Mouse (Mus musculus): ENCODE results near the gene Pdzrn4.

DNA sequence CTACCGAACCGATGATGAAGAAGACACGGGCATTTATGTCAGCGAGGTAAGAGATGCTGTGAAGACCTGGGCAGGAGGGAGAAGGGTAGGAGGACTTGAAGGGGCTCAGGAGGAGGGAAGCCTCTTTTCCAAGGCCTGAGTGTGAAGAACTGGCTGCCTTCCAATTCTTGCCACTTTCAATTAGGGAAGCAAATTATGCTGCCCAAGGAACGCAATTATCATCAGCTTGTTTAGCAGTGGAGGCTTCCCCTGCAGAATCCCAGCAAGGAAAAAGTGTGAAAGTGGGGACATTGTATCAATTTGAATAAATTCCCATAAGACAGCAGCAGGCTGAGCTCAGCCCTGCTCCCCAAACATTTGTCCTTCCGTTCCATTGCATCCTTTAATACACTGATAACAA lies 346.9 kb downstream of the Pdzrn4 start:
- TF ChIP-seq CTCF (IDR thresholded peaks at IDR 0.05; ENCODE audit: low read depth) (no peak), EP300 (IDR thresholded peaks at IDR 0.05; ENCODE audit: low read depth) (no peak)
